Mouse (Mus musculus) testis, adult 2 months (tissue): Measurements from ENCODE around the gene Gm19402.

Source experiments
- CTCF ChIP-seq: fragments of 200-500 bp; IDR thresholded peaks from 2 replicates; pipeline ENCODE4 v1.5.1; 2012; ENCODE audit warnings: low read depth, mild to moderate bottlenecking, inconsistent platforms, low read length, moderate library complexity; ENCODE audit not compliant: control insufficient read depth, insufficient read depth, insufficient replicate concordance
- POLR2A ChIP-seq: fragments of 200-500 bp; IDR thresholded peaks from 2 replicates; pipeline ENCODE4 v1.6.1; 2012; ENCODE audit warnings: low read depth, mild to moderate bottlenecking, inconsistent platforms, low read length, moderate library complexity; ENCODE audit not compliant: control insufficient read depth

DNA sequence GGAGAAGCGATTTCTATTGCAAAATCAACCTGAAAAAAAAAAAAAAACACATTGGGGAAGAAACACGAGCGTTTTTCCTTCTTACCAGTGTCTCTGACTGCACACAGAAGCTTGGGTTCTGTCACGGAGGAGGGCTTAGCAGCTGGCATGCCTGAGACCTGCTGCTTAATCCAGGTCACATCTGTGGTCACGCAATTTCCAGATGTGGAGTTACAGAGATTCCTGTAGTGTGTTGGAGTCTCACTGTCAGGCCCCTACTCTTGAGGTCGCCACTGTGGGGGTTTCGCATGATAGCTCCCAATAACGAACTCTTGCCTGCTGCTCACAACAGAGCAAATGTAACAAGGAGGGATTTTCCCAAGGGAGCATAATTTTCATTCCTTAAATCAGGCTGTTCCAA lies 6.4 kb downstream of the Gm19402 start:
- no peak for TF ChIP-seq CTCF
- no peak for TF ChIP-seq POLR2A
